Mouse (Mus musculus) 3134 (cell line): ENCODE results near the gene Alox12b.
A peak's percentile ranks its signal among the peaks of the same experiment; 100 is the strongest.

ENCODE experiments used
- DNase-seq: peaks from one replicate; pipeline ENCODE4 v3.0.0-alpha.2; 2011; ENCODE audit warnings: low spot score; ENCODE audit not compliant: insufficient read length; ENCODE audit errors: extremely low read depth

Alox12b gene

DNA sequence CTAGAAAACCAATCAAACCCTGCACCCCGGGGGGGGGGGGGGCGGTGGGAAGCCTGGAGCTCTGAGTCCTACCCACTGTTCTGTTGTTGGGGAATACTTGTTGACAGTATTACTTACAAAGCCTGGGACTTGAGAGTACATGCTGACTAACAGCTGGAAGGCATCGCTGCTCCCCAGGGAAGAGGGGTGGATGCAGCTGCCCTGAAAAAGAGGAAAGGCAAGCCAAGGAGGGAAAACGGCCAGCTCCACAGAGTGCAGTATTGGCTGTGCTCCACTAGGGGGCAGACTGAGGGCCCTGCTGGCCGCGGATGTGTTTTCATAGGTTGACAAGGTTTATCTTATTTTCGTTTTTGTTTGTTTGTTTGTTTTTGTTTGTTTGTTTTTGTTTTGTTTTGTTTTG, 14.8 kb downstream of the Alox12b start:
- peak; percentile 58 for DNase-seq

DNA sequence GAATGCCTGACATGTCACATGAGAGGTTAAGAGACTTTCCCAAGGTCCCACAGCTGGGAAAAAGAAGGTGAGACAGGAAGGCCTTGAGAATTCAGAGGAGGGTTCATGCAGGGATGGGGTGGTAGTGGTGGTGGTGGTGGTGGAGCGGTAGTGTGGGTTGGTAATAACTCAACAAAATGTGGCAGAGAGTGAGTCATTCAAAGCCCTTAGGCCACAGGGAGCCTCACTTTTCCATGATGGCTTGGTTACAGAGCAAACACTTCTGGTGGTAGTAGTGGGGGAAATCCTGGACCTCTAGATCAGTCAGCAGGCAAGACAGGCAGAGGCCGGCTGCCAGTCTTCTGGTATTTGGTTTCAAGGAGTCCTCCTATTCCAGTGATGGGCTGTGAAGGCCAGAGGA, 15.8 kb downstream of the Alox12b start:
- DNase-seq, result peak; percentile 32

DNA sequence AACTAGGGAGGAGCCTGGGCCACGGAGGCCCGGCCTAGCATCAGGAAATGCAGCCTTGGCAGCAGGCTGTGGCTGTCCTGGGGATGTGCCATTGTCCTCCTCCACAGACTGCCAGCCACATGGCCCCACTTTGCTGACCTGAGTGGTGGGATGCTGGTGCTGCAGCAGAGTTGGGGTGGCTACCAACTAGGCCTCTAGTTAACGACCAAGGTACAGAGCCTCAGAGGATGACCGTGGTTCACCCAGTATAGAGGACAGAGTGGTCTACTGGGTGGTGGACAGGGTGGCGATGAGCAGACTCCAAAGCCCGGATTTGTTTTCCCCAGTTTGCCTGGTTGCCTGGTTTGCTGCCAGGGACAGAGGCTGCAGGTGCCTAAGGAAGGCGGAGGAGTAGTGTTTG, 17.9 kb downstream of the Alox12b start:
- DNase-seq, result peak; percentile 30

DNA sequence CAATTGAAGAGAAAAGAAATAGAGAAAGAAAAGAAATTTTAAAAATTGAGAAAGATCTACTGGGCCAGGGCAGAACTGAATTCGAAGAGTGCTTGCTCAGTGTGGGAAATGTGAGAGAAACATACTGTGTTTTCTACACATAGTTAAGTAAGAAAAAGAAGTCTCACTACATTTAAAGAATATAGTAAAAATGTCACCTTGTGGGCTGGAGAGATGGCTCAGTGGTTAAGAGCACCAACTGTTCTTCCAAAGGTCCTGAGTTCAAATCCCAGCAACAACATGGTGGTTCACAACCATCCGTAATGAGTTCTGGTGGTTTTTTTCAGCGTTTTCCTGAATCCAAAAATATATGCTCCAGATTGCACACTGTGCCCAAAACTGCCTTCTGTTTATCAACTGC, 21.7 kb downstream of the Alox12b start:
- DNase-seq, result no peak

DNA sequence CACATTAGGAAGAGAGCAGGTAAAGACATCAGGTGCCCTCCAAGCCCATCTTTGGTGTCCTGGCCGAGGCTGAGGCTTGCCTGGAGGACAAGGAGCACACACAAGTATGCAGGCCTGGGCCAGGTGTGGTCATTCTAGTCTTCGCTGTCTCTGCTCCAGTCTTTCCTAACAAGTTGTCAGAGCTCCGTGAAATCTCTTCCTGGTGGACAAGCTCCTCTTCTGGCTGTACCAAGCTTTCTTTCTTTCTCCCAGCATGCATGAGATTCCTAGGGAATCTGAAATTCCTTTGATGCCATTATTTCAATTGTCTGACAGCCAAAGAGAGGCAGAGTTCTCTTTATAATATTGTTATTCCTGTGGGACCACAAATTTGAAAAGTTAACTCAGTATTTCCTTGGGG, 22.7 kb downstream of the Alox12b start:
- no peak for DNase-seq

DNA sequence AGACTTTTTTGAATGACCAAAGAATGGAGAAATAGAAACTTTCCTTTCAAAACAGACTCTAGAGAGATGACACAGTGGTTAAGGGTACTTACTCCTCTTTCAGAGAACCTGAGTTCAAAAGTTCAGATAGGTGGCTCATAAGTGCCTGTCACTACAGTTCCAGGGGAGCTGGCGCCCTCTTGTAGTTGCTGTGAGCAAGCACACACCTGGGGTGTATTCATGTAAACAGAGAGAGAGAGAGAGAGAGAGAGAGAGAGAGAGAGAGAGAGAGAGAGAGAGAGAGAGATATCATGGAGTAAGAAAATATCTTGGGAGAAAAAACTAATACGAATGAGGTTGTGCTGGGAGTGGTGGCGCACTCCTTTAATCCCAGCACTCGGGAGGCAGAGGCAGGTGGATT, 23.3 kb downstream of the Alox12b start:
- no peak for DNase-seq

DNA sequence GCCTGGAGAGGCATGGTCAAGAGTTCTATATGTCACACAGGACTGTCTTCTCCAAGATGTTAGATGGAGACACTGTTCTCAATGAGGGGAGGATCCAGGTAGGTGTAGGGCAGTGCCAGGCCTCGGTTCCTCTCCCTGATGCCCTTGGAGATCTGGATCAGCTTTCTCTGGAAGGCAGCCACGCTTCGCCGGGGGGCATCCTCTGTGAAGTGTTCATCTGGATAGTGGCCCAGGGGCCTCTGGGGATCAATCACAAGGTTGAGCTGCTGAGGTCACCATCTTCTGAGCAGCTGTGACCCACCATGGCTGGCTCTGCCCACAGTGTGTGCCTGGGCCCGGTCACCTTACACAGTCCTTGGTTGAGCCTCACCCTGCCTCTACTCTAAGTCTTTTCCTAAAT, 28.2 kb downstream of the Alox12b start:
- no peak for DNase-seq

DNA sequence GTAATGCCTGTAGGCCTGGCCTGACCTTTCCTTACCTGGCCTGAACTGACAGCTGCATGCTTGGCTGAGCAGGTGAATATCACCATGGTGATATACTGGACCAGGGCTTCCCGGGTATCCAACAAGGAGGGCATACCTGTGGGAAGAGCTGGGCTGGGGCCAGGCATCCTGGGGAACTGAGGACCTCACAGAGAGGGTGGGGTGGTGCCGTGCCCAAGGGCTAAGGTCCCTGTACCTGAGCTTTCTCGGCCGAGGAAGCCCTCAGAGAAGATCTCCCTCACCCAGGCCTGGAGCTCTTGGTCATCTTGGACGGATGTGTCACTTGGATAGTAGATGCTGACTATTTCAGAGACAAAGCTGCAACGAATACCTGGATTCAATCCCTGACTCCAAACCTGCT, 29.1 kb downstream of the Alox12b start:
- no peak for DNase-seq

DNA sequence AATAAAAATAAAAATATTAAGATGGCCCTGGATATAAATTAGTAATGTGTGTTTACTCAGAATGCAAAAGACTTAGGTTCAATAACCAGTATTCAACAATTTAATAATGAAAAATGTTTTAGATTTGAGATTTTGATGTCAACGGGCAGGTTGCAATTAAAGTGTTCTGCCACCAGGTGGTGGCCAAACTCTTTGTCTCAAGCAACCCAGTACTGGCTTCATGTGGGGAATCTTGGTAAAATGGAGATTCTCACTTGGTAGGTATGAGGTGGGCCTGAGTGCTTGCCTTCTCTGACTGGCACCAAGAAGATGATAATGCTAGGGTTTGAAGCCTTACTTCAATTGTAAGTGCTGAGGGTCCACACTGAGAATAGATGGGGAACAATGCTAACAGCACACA, 36.1 kb downstream of the Alox12b start:
- DNase-seq, result no peak

DNA sequence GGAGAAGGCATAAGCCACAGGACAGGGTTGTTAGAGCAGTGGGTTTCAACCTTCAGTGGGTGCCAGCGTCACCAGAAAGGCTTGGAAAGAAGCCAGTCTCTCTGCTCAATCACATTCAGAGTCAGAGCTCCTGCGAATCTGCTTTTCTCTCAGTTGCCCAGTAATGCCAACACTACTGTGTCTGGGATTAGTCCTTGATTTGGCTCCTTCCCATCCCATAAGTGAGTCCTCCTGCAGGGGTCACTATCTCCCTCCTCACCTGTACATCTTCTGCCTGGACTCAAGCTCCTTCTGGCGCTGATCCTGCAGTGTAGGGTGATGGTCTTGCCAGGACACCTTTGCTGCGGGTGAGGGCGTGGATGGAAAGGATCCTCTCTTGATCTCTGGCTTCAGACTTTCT, 40.0 kb downstream of the Alox12b start:
- no peak for DNase-seq

DNA sequence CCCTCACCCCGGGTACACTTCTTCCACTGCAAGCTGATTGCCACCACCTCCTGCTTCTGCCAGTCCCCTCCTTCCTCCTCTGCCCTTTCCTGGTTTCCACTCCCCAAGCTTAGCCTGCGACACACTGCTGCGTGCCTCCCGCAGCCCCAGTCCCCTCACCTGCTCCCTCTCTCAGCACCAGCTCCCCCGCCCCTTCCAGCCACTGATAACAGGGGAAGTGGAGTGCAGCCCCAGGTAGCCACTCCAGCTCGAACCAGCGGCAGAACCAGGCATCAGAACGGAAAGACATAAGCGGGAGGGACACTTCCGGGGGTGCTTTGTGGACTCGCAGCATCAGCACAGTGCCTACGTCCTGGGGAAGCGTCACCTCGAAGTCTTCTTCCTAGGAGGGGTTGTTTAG, 40.4 kb downstream of the Alox12b start:
- no peak for DNase-seq

DNA sequence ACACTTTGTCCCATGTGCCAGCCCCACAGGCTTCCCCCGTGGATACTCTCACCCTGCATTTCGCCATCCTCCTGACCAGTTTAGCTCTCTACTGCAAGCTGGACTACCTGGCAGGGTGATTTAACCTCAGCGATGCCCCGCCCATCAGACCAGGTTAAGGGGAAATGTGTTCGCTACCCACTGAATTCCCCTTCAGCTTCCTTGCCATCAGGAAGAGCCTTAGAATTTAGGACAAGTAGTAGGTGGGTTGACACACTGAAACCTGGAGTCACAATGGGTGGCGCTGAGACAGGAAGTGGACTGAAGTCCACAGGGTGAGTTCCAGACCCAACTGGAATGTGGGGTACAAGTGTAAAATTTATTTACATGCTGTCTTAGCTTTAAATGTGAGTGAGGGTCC, 41.0 kb downstream of the Alox12b start, which contains the start of gene Alox8:
TSS of gene Alox8 (minus strand) at position 101 of the 400 bp plus-strand sequence.
- no peak for DNase-seq

DNA sequence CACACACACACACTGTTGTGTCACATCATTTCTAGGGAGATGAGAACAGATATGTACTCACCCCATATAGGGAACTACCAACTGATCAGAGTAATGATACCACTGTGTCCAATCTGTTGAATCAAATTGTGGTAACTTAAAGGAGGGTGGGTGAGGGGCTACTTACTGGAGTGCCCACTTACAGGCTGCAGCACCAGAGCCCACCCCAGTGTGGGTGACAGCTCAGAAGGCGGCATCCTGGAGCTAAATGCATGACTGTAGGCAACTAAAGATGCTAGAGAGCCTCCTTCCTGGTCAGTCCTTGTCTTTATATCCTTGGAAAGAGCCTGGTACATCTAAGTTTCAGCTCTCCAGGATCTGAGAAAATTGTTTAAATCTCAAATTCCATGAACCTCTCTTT, 42.5 kb downstream of the Alox12b start:
- DNase-seq, result no peak

DNA sequence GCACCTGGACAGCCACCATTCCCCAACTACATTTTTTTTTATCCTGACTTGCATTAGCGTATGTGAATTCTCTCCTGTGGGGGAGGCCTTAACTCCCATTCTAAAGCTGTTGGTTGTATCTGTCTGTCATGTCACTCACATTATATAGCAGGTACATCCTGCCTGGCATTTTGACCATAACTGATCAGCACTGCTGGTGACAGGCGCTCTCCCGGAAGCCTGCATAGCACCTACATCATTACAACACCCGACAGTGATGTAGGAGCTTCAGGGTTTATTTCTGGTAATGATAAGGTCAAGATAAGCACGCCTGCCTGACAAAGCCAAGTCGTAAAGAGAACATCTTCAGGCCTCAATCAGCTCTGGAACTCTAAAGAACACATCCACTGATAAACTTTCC, 43.4 kb downstream of the Alox12b start:
- DNase-seq, result no peak

DNA sequence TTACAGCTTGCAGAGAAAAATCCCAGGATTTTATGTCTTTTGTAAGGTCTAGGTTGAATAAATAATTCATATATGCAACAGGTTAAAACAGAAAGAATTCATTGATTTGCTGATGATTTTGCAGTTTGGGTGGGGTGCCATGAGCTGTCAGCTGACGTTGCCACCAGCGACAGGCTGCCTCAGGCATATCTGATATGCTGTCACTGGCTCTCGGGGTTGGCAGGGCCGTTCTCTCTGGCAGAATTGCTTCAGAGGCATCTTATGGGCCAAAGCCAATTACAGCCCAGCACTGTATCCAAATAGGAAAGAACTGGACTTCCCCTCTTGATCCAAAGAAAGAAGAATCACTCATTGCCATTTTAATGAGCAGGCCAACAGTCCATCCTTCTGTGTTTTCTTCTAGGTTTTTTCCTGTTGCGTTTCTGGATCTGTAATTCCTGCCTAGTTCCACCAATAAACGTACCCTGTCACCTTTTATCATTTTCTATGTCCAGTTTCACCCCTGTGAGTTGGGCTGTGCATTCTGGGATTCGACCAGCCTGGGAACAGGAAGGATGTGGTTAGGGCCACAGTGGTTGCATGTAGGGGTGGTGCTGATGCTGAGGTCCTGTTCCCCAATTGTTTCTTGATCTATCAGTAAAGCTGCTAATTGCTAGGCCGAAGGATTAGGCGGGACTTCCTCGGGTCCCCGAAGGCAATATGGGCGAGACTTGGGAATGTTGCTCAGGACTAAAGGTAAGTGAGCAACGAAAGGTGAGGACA, 45.9 kb downstream of the Alox12b start:
- DNase-seq, result no peak

DNA sequence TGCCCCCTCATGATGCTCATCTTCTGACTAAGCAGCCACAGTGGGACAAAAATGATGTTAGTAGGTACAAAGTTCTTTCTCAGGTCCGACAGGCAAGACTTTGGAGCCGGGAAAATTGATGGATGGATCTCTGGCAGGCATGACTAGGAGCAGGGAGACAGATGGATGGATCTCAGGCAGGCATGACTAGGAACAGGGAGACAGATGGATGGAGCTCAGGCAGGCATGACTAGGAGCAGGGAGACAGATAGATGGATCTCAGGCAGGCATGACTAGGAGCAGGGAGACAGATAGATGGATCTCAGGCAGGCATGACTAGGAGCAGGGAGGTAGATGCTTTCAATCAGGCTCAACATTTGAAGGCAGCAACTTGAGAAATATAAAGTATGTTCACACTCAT, 54.6 kb downstream of the Alox12b start:
- no peak for DNase-seq

DNA sequence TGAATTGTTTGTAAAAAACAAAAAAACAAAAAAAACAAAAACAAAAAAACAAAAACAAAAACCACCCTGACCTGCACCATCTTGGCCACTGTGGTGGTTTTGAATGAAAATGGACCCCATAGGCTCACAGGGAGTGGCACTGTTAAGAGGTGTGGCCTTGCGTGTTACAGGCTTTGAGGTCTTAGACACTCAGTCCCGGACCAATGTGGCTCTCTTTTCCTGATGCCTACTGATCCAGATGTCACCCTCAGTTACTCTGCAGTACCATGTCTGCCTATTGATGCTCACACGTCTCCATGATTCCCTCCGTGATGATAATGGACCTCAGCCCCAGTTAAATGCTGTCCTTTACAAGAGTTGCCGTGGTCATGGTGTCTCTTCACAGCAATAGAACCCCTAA, 60.6 kb downstream of the Alox12b start:
- no peak for DNase-seq

DNA sequence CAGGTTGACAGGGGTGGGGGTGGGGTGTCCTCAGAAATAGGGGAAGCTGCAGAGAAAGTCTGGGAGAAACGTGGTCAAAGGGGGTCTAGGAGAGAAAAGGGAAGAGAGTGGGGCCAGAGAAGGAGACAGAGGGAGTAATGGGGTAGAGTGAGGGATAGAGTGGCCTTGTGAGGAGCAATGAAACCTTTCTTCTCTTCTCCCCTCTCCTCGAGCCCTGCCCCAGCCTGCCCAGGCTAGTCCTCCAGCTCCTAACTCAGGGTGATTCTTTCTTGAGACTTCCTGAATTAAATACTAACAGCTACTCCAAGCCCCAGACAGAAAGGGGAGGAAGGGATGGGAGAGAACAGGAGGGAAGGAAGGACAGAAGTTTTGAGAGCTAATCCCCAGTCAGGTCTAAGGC, 61.9 kb downstream of the Alox12b start:
- no peak for DNase-seq
